Mouse (Mus musculus) forebrain, embryonic 14.5 days (tissue): ENCODE measurements at regions not wholly inside any gene's neighbourhood (a gene's known extent, or its start where the extent isn't known, plus 50 kb on each side); places are given as distances from the start of the nearest gene placed in this dataset.

ENCODE experiments used
- ATAC-seq: fragments of 200-750 bp; cut with Nextera tagmentation; 2 replicates; pipeline ENCODE4 v1.8.0; 2017; ENCODE audit warnings: mild to moderate bottlenecking, moderate library complexity
- DNase-seq: peaks from one replicate; pipeline ENCODE4 v3.0.0-alpha.2; 2015; ENCODE audit warnings: low spot score
- H3K27ac ChIP-seq: fragments of 300-500 bp; sonication (generic); 2 replicates; pipeline ENCODE4 v1.5.1; 2014; ENCODE audit warnings: low read depth, mild to moderate bottlenecking, control low read depth, low read length, moderate library complexity
- H3K27me3 ChIP-seq: fragments of 300-500 bp; sonication (generic); replicated peaks from 2 replicates; pipeline ENCODE4 v1.6.1; 2014; ENCODE audit warnings: low read length, control low read depth, mixed read lengths; ENCODE audit not compliant: control insufficient read depth, insufficient read depth
- H3K36me3 ChIP-seq: fragments of 300-500 bp; sonication (generic); 2 replicates; pipeline ENCODE4 v1.6.1; 2014; ENCODE audit warnings: low read length, control low read depth; ENCODE audit not compliant: control insufficient read depth, insufficient read depth
- H3K4me1 ChIP-seq: fragments of 300-500 bp; sonication (generic); 2 replicates; pipeline ENCODE4 v1.6.1; 2014; ENCODE audit warnings: antibody characterized with exemption, low read length, control low read depth; ENCODE audit not compliant: control insufficient read depth, insufficient read depth
- H3K4me2 ChIP-seq: fragments of 300-500 bp; sonication (generic); 2 replicates; pipeline ENCODE4 v1.6.1; 2014; ENCODE audit warnings: mild to moderate bottlenecking, control low read depth, low read length
- H3K4me3 ChIP-seq: fragments of 300-500 bp; sonication (generic); 2 replicates; pipeline ENCODE4 v1.5.1; 2014; ENCODE audit warnings: low read depth, low read length, control low read depth
- H3K9ac ChIP-seq: fragments of 300-500 bp; sonication (generic); 2 replicates; pipeline ENCODE4 v1.6.1; 2014; ENCODE audit warnings: mild to moderate bottlenecking, low read length, control low read depth, moderate library complexity
- H3K9me3 ChIP-seq: fragments of 300-500 bp; sonication (generic); replicated peaks from 2 replicates; pipeline ENCODE4 v1.6.1; 2016; ENCODE audit warnings: low read length, control low read depth, mixed read lengths; ENCODE audit not compliant: control insufficient read depth
- WGBS: fragments of 180-500 bp; shearing (Covaris S2); extraction: QIAGEN DNeasy Blood & Tissue Kit; methylation state at CpG from one replicate; pipeline ENCODE4 v1.1.7; 2014; 5-methylcytosine and 5-hydroxymethylcytosine counted together

GRCm38 (mm10) chr10:15172558-15172957 is 454.5 kb upstream of the Gje1 start:
- Histone ChIP-seq H3K9me3 (no peaks in the 10 kb centered on the region), H3K4me3 (no peak overlapping the region), H3K27ac (no peak overlapping the region), H3K9ac (no peak overlapping the region), H3K4me2 (no peak overlapping the region), H3K36me3 (no peaks in the 10 kb centered on the region), H3K27me3 (no peaks in the 10 kb centered on the region), H3K4me1 (no peaks in the 10 kb centered on the region)
- ATAC-seq (no peak), DNase-seq (peak; percentile 25)
- WGBS: 41% methylated on average over 1 of the region's 1 CpGs

- Histone ChIP-seq H3K27ac (no peak overlapping the region), H3K9ac (no peak overlapping the region), H3K27me3 (no peaks in the 10 kb centered on the region), H3K4me2 (no peak overlapping the region), H3K4me1 (no peaks in the 10 kb centered on the region), H3K9me3 (no peaks in the 10 kb centered on the region), H3K4me3 (no peak overlapping the region), H3K36me3 (no peaks in the 10 kb centered on the region)
- ATAC-seq: peak; percentile 46; the same call in 1 of the 2 replicates
- WGBS: 63% methylated on average over 2 of the region's 2 CpGs
- DNase-seq: peak; percentile 7
Observed at GRCm38 (mm10) chr10:15140703-15141102, 422.7 kb upstream of the Gje1 start.
